Mouse (Mus musculus): ENCODE results near the gene Spg20.

Gene Spg20

DNA sequence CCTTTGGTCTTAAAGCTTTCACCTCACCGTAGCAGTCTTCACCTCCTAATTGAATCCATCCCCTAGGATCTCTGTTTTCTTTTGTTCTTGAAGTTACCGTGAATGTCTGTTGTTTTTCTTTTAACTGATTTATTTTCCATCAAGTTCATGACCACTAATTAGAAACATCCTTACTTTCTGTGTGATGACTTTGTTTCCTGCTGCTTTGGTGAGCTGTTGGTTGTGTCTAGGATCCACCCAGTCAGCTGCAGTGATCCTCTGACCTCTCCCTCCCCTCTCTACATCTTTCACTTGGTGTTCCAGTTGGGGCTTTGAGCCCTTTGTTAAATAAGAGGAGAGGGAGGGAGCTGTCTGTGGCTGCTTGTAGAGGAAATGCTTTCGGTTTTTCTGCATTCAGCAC lies 36.2 kb downstream of the Spg20 start:
- DNase-seq (ENCODE audit: low read depth), result no peak

DNA sequence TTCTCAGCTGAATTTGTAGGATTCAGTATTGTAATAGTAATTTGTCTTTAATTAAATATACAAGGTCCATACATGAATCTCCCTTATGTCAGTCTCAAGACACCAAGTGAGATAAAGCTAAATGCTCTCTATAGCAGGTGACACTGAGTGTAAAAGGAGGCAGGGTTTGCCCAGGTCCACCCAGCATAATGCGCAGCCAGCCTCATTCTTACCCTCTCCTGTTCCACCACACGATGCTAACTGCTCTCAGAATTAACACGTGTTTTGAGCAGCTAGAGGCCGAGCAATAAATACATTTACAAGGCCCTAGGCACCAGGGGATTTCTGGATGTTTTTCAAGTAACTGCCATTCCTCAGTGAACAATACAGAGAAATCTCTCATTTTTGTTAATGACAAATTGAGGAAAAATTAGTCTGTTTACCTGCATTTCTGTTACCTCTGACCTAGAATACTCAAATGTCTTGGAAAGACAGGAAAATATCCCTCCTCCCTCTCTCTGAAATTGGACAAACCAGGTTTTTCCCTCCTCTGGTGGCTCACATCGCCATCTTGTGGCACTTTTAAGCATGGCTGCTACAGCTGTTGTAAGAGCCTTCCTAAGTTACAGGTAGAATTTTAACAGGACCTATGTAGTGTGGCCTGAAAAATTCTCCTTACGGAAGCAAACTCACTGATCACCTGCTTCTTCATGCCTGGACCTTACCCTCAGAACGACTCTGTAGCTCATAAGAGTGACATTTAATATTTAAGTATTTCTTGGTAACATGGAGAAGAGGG lies 39.9 kb downstream of the Spg20 start:
- peak; percentile 50 for DNase-seq (ENCODE audit: low read depth)

DNA sequence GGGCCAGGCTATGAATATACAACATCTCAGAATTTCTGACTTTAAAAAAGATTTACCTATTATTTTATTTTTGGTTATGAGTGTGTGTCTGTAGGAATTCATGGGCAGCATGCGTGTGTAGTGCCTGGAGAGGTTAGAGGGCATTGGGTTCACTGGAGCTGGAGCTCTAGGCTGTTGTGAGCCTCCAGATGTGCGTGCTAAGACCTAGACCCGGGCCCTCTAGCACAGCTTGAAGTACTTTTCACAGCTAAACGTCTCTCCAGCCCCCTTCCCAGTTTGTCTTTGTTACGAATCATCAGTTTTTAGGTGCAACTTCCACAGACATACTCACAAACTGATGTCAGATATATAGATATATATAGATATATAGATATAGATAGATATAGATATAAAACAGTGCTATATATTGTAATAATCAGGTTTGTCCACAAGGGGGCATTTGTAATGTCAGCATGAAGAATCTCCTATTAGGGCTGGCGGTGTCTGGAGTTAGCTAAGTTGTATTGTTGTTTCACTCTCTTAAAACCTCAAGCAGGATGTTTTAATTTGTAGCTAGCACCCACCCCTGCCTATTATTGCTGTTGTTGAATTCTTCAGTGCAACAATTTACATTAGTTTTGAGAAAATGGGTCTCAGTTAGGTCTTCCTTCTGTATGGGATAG lies 40.9 kb downstream of the Spg20 start:
- peak; percentile 62 for DNase-seq (ENCODE audit: low read depth)

DNA sequence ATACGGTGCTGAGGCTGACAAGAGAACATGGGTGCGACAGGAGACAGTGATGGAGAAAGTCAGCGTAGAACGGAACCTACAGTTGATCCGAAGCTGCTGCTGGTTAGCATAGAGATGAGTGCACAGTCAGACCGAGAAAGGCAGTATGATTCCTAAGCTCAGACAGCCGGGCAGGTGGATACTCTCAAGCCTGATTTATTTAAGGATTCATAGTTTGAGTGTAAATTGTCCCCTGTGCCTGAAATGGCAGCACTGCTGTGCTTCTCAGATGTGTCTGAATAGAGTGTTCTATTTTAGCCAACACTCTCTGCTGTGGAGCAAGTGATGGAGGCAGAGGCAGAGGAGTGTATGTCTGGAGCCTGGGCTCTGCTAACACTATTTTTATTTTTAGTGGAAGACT lies 42.3 kb downstream of the Spg20 start:
- no peak for DNase-seq (ENCODE audit: low read depth)

DNA sequence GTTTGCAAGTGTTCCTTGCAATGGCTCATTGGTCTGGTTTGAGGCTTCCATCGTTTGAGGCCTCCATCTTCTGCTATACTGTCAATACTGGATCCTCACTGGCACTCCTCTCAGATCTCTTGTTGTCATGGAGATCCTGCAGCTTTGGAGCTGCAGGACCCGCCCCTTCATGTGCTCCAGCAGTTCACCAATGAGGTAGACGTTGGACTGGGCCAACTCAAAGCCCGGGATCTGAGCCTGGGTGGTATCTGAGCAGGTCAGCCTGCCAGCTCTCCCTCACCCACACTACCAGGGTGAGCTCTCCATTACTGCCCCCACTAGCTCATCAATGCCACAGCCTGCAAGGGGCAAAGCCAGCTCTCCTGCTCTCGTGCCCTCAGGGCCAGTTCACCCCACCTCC lies 45.5 kb downstream of the Spg20 start:
- no peak for DNase-seq (ENCODE audit: low read depth)

DNA sequence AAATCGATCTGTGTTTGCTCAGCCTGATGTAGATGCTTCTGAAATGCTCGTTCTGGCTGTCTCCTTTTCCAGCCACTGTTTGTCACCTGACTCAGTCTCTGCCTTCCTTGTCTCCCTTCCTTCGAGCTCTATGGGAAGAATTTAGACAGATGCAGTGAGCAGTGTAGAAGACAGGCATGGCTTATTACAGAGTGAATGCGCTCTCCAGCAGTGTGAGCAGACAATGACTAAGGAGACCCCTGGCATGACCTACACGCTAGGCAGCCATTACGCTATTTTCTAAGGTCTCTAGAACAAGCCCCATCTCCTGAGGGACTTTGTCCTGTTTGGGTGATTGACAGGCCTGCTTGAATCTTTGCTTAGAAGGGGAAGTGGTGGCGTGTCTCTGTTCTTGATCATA lies 49.2 kb downstream of the Spg20 start:
- no peak for DNase-seq (ENCODE audit: low read depth)

DNA sequence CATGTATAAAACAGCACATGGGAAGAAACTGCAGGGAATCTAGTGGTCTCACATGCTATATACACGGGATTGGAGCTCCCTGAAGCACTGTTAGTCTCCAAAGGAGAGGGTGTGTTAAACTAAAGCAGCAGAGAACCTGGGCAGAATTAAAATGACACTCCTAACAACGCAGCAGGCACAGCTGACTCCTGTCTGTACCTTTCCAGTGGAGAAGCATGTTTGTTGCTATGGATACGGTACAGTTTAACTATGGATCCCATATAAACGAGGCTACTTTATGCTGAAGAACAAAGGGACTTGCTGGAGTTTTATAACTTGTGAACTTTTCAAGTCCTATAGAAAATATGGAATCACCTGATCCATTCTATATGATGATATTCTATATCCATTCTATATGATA lies 51.6 kb downstream of the Spg20 start:
- DNase-seq (ENCODE audit: low read depth), result no peak

DNA sequence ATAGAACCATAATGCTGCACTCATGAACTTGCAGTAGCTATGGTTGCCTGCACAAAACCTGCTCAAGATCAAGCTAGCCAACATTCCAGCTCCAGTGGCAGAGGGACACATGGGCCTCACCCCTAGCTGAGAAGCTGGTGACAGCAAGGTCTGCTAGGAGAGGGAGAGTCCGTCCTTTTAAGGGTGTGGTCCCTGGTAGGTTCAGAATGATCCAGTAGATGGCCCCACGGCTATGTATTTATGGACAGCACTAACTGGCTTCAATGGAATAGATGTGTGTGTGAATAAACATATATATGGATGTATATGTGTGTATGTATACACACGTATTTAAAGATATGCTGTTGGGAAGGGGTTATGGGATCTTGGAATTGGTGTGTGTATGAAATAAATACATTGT lies 60.6 kb downstream of the Spg20 start:
- no peak for DNase-seq (ENCODE audit: low read depth)

DNA sequence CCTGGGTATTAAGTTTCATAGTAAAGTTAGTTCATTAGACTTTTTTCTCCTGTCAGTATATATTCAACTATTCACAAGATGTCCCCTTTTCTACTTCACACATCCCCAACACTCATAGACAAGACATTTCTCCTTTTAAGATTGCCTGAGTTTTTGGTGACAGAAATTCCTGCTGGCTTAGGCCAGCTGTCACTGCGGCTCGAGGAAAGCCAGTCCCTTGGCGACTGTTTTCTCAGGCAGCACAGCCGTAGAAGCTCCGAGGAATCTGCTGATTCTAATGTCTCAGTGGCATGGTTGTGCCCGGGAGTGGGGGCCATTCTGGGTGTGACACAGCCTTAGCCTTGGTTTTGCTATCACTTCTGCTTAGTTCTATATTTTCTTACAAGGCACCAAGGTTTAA lies 65.4 kb downstream of the Spg20 start:
- DNase-seq (ENCODE audit: low read depth), result no peak

DNA sequence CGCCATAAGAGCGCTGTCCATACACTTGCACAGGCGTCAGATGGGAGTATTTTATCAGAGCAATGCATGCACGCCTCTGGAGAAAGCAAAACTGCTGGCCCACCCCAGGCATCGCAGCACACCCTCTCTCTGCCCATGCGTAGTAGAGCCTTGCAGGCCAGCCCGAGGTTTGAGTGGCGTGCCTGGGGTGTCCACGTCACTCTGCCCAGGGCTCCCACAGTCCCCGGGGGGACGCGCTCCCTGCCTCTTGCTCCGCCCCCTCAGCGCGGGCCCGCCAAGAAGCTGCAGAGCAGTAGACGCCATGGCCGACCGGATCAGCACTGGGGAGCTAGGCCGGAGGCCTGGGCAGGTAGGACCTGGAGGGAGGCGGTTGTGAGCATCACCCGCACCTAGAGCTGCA lies 69.9 kb downstream of the Spg20 start, which contains the start of gene Sohlh2:
Sohlh2 (plus strand) TSS at position 263 of the 400 bp plus-strand sequence.
- DNase-seq (ENCODE audit: low read depth), result no peak
